Comparison of ENCODE assay signal across 21 mouse cellular contexts in the genomic region with DNA sequence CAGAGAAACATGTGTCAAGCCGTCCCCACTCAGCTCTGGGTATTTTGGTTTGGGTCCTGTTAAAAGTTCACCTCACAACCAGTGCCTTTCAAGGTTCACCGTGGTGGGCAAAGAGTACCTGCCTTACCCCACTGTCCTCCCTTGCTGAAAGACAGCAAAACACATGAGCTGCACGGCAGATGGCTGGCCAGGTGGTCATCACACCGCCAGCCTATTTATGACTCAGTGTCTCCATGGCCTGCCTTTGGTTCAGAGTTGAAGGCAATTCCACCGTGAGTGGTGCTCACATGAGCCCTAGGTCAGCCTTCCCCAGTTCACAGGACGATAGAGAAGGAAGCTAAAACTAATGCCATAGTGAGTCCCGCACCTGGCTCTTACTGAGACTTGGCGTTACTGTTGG. TPM values are rescaled to one million over a fixed set of nuclear protein-coding genes. Genes with fewer than 3 reads are reported as not detected.
A peak's percentile ranks its signal among the peaks of the same experiment; 100 is the strongest.
DNase-seq lines count a peak whose midpoint lies in the region; ATAC-seq and TF ChIP-seq lines count a peak whose summit lies in the region.
"Had no signal": no experiment of that assay in that cellular context is flagged by ENCODE, and none has a peak within 500 bp of the region (broad histone marks: within the 10 kb centered on the region; RNA-seq: fewer than 3 reads in every experiment).

No protein-coding gene starts in this region.

- peak overlapping the region; percentile 71 for H3K27ac ChIP-seq in spleen, adult 2 months (ENCODE audit: insufficient read depth, low read length)
- no peak overlapping the region for H3K27ac ChIP-seq in midbrain, embryonic 16.5 days (ENCODE audit: low read length)
- H3K27ac ChIP-seq: embryonic facial prominence, embryonic 12.5 days; forebrain, embryonic 15.5 days; heart, embryonic 10.5 days; hindbrain, embryonic 10.5 days; hindbrain, postnatal 0 days had no signal

- ATAC-seq in midbrain, embryonic 16.5 days: no peak
- ATAC-seq: forebrain, embryonic 15.5 days; hindbrain, postnatal 0 days had no signal

- TF ChIP-seq CTCF in spleen, adult 2 months (IDR thresholded peaks at IDR 0.05; ENCODE audit: extremely low read depth, insufficient read depth, insufficient read length, insufficient replicate concordance): no peak

- no peaks in the 10 kb centered on the region for H3K9me3 ChIP-seq in midbrain, embryonic 16.5 days (replicated peaks; ENCODE audit: control insufficient read depth, low read length, poor library complexity, severe bottlenecking)
- H3K9me3 ChIP-seq: embryonic facial prominence, embryonic 12.5 days; forebrain, embryonic 15.5 days; G1E; heart, embryonic 10.5 days; hindbrain, embryonic 10.5 days had no signal

- H3K36me3 ChIP-seq in spleen, adult 2 months (ENCODE audit: control insufficient read depth, insufficient read depth, low read length): peaks cover 12% of the 10 kb centered on the region; the same call in 1 of the 2 replicates
- peaks cover 29% of the 10 kb centered on the region for H3K36me3 ChIP-seq in midbrain, embryonic 16.5 days (ENCODE audit: control insufficient read depth, insufficient read depth, low read length)

- no peak overlapping the region for H3K4me3 ChIP-seq in spleen, adult 2 months (ENCODE audit: extremely low read depth, insufficient read depth, insufficient read length)
- no peak overlapping the region for H3K4me3 ChIP-seq in midbrain, embryonic 16.5 days (ENCODE audit: low read depth, low read length)
- H3K4me3 ChIP-seq: embryonic facial prominence, embryonic 12.5 days; forebrain, embryonic 15.5 days; heart, embryonic 10.5 days; hindbrain, embryonic 10.5 days had no signal

- DNase-seq in spleen, adult 2 months (ENCODE audit: low read depth in 1 of 2, low spot score in 2 of 2): no peak
- DNase-seq in spleen, postnatal 14 days (ENCODE audit: low spot score in 2 of 2): no peak
- peak; percentile 61 for DNase-seq in cerebellum, adult 11-12 months
- peak; percentile 69 for DNase-seq in cerebellum, adult 9-10 months
- DNase-seq in embryo, embryonic 11 days: no peak
- no peak for DNase-seq in adrenal gland, adult 18-20 months (ENCODE audit: low spot score in 2 of 2)
- DNase-seq: adrenal gland, postnatal 10 days; gastrocnemius, postnatal 36 days; heart, adult 18-20 months; heart, postnatal 14 days; kidney, adult 11 months; kidney, adult 9 months had no signal

- no peak overlapping the region for H3K9ac ChIP-seq in midbrain, embryonic 16.5 days (ENCODE audit: low read depth, low read length)
- H3K9ac ChIP-seq: embryonic facial prominence, embryonic 12.5 days; forebrain, embryonic 15.5 days had no signal

- peaks cover 17% of the 10 kb centered on the region for H3K4me1 ChIP-seq in spleen, adult 2 months (ENCODE audit: control insufficient read depth, insufficient read depth, insufficient read length)
- H3K4me1 ChIP-seq in midbrain, embryonic 16.5 days (ENCODE audit: control insufficient read depth, insufficient read depth, low read length): no peaks in the 10 kb centered on the region
- H3K4me1 ChIP-seq: embryonic facial prominence, embryonic 12.5 days; forebrain, embryonic 15.5 days; heart, embryonic 10.5 days; hindbrain, embryonic 10.5 days had no signal

- H3K4me2 ChIP-seq in midbrain, embryonic 16.5 days (ENCODE audit: low read length): no peak overlapping the region
- H3K4me2 ChIP-seq: embryonic facial prominence, embryonic 12.5 days; forebrain, embryonic 15.5 days had no signal

- 93% methylated on average over 8 of the region's 8 CpGs for WGBS in spleen, adult 2 months
- WGBS in midbrain, embryonic 16.5 days: 96% methylated on average over 8 of the region's 8 CpGs

- no peaks in the 10 kb centered on the region for H3K27me3 ChIP-seq in spleen, adult 2 months (ENCODE audit: control insufficient read depth, insufficient read depth, low read length)
- H3K27me3 ChIP-seq in midbrain, embryonic 16.5 days (ENCODE audit: control insufficient read depth, insufficient read depth, low read depth, low read length): no peaks in the 10 kb centered on the region
- H3K27me3 ChIP-seq: embryonic facial prominence, embryonic 12.5 days; forebrain, embryonic 15.5 days had no signal

- TF ChIP-seq POLR2A in spleen, adult 2 months (IDR thresholded peaks at IDR 0.05; ENCODE audit: low read depth, low read length): no peak

RNA-seq across cellular contexts. Expression of gene Gabarapl2, which starts 7.5 kb away (rescaled TPM):
- 15.9 and 25.4 TPM in 2 replicates for polyA plus RNA-seq in spleen, adult 2 months (2012; rRNA removed)
- 100 to 1,000 TPM; 156 to 173 TPM for total RNA-seq in adrenal gland, adult 18-20 months (2021)
- 469 and 489 TPM in 2 replicates for polyA plus RNA-seq in midbrain, embryonic 16.5 days (2015; fragmentation: Nextera tagmentation; extraction: Ambion mirVana)

RNA-seq across cellular contexts. Expression of gene Tmem231, which starts 14.3 kb away (rescaled TPM):
- 2.1 and 3.1 TPM in 2 replicates for polyA plus RNA-seq in spleen, adult 2 months (2012; rRNA removed)
- 1 to 10 TPM; 5.3 to 5.7 TPM for total RNA-seq in adrenal gland, adult 18-20 months (2021)
- polyA plus RNA-seq in midbrain, embryonic 16.5 days (2015; fragmentation: Nextera tagmentation; extraction: Ambion mirVana): 20.9 and 22.4 TPM in 2 replicates

RNA-seq across cellular contexts. Expression of gene Chst5, which starts 37.7 kb away (rescaled TPM):
- 0.13 TPM in 1 of 2 replicates, not detected in the other for polyA plus RNA-seq in spleen, adult 2 months (2012; rRNA removed)
- total RNA-seq in adrenal gland, adult 18-20 months (2021): not detected
- 2.7 and 4.1 TPM in 2 replicates for polyA plus RNA-seq in midbrain, embryonic 16.5 days (2015; fragmentation: Nextera tagmentation; extraction: Ambion mirVana)
- total RNA-seq: common myeloid progenitor, adult 5-6 weeks; gastrocnemius, adult 8-10 months; heart, adult 18-20 months; heart, postnatal 14 days had no signal
- polyA plus RNA-seq: G1E had no signal

RNA-seq across cellular contexts. Expression of gene Adat1, which starts 44.1 kb away (rescaled TPM):
- polyA plus RNA-seq in spleen, adult 2 months (2012; rRNA removed): 2.2 and 2.6 TPM in 2 replicates
- total RNA-seq in adrenal gland, adult 18-20 months (2021): 1 to 10 TPM; 3.1 to 3.4 TPM
- polyA plus RNA-seq in midbrain, embryonic 16.5 days (2015; fragmentation: Nextera tagmentation; extraction: Ambion mirVana): 8.0 and 9.2 TPM in 2 replicates

Comparison
In these comparisons a context has a peak if more than half of its experiments do, and no peak if none do; other contexts are left out.
1. DNase-seq: peak in cerebellum, adult 11-12 months (single experiment) and cerebellum, adult 9-10 months (single experiment); none in spleen, adult 2 months (0 of 2), spleen, postnatal 14 days (0 of 2), embryo, embryonic 11 days (single experiment) and adrenal gland, adult 18-20 months (0 of 2).
2. RNA of gene Gabarapl2, which starts 7.5 kb away (polyA plus RNA-seq): 469 to 489 TPM in midbrain, embryonic 16.5 days; 15.9 to 25.4 TPM in spleen, adult 2 months; every median in the first group is over 10 times any median in the second.